Mouse (Mus musculus) forebrain, embryonic 15.5 days (tissue): ENCODE data around the gene Tmem28. TPM values are rescaled to one million over a fixed set of nuclear protein-coding genes. Genes with fewer than 3 reads are reported as not detected.

Experiments used
- ATAC-seq: fragments of 200-750 bp; cut with Nextera tagmentation; replicated peaks from 2 replicates; pipeline ENCODE4 v1.8.0; 2017; ENCODE audit warnings: mild to moderate bottlenecking, moderate TSS enrichment, moderate library complexity
- H3K27ac ChIP-seq: fragments of 300-500 bp; sonication (generic); replicated peaks from 2 replicates; pipeline ENCODE4 v1.5.1; 2015; ENCODE audit warnings: mild to moderate bottlenecking, inconsistent platforms
- H3K27me3 ChIP-seq: fragments of 300-500 bp; sonication (generic); 2 replicates; pipeline ENCODE4 v1.6.1; 2015; ENCODE audit warnings: inconsistent platforms
- H3K36me3 ChIP-seq: fragments of 300-500 bp; sonication (generic); 2 replicates; pipeline ENCODE4 v1.6.1; 2015; ENCODE audit warnings: mild to moderate bottlenecking, inconsistent platforms
- H3K4me1 ChIP-seq: fragments of 300-500 bp; sonication (generic); 2 replicates; pipeline ENCODE4 v1.6.1; 2015; ENCODE audit warnings: inconsistent platforms
- H3K4me2 ChIP-seq: fragments of 300-500 bp; sonication (generic); replicated peaks from 2 replicates; pipeline ENCODE4 v1.6.1; 2015; ENCODE audit warnings: mild to moderate bottlenecking, inconsistent platforms
- H3K4me3 ChIP-seq: fragments of 300-500 bp; sonication (generic); 2 replicates; pipeline ENCODE4 v1.5.1; 2015; ENCODE audit warnings: mild to moderate bottlenecking, inconsistent platforms
- H3K9ac ChIP-seq: fragments of 300-500 bp; sonication (generic); replicated peaks from 2 replicates; pipeline ENCODE4 v1.6.1; 2015; ENCODE audit warnings: mild to moderate bottlenecking, inconsistent platforms
- H3K9me3 ChIP-seq: fragments of 300-500 bp; sonication (generic); 2 replicates; pipeline ENCODE4 v1.6.1; 2016; ENCODE audit warnings: inconsistent platforms
- WGBS: fragments of 180-500 bp; shearing (Covaris S2); methylation state at CpG from one replicate; pipeline ENCODE4 v1.1.7; 2015; ENCODE audit warnings: mixed read lengths; 5-methylcytosine and 5-hydroxymethylcytosine counted together
- polyA plus RNA-seq: library from polyadenylated mRNA; unstranded; fragments of >200 nt; fragmentation: Nextera tagmentation; extraction: Ambion mirVana; gene quantifications from 2 replicates; pipeline ENCODE4 v1.2.1, GENCODE M21; 2015

Gene Tmem28
- polyA plus RNA-seq, 1 experiment from 2014 or later = 1.4 TPM

DNA sequence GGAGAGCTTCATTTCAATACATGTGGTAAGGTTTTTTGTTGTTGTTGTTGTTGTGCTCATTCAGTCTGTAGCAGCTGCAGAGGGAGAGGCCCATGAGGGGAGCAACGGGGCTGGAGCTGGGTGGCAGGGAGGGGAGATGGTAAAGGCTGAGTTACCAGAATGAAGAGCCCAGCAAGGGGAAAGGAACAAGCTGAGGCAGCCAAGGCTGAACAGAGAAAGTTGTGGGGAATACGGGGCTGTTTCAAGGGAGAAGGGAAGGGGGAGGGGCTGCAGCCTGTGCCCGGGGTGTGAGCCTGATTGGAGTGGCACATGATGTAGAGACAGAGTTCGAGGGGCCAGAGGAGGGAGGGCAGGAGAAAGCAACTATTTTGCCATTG is 53.1 kb downstream of the Tmem28 start:
- no peak overlapping the region for H3K4me2 ChIP-seq
- 30% methylated on average over 4 of the region's 4 CpGs for WGBS
- no peak overlapping the region for H3K9ac ChIP-seq
- peak; percentile 61; the same call in 1 of the 2 replicates for ATAC-seq
- H3K36me3 ChIP-seq = no peaks in the 10 kb centered on the region
- H3K27me3 ChIP-seq = no peaks in the 10 kb centered on the region
- 0 out of 2 replicates have a peak overlapping the region, but pooled peaks have one; percentile 31 for H3K27ac ChIP-seq
- H3K4me3 ChIP-seq = no peak overlapping the region
- no peaks in the 10 kb centered on the region for H3K4me1 ChIP-seq
- no peaks in the 10 kb centered on the region for H3K9me3 ChIP-seq

DNA sequence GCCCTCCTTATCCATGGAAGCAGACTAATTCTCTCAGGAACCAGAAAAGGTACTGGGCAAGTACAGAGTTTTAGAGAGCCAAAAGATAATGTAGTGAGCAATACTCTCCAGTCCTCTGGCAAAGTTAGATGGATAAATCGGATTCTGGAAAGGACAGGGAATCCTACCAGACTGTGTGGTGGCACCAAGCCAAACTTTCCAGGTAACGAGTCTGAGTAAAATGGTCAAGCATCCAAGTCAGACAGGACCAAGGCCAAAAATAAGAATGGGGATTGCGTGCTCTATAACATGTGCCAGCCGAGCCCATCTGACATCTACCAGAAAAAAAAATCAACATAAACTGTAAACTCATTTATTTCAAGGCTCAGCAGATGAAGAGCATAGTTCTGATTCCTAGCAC is 56.0 kb downstream of the Tmem28 start:
- Histone ChIP-seq H3K27me3 (no peaks in the 10 kb centered on the region), H3K36me3 (no peaks in the 10 kb centered on the region), H3K4me1 (no peaks in the 10 kb centered on the region), H3K9ac (no peak overlapping the region), H3K4me2 (no peak overlapping the region), H3K27ac (no peak overlapping the region), H3K4me3 (no peak overlapping the region), H3K9me3 (no peaks in the 10 kb centered on the region)
- WGBS = 50% methylated on average over 4 of the region's 4 CpGs
- no peak for ATAC-seq

DNA sequence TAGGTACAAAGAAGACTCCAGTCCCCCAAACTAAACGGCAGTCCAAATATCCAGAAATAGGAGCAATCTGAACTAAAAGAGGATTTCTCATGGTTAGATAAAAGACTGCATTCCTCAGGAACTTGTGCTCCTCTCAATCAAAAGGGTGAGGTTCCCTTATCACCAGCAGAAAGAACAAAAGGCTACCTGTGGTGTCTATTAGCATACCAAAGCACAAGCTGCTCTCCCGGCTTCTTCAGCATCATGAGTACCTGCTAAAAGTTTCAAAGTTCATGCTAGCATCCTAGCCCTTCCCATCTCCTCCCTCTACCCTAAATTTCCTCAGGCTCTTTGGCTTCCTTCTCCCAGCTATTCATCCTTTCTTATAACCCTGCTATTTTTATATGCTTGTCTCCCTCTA is 62.6 kb downstream of the Tmem28 start:
- Histone ChIP-seq H3K9ac (no peak overlapping the region), H3K4me2 (no peak overlapping the region), H3K9me3 (no peaks in the 10 kb centered on the region), H3K4me1 (no peaks in the 10 kb centered on the region), H3K36me3 (no peaks in the 10 kb centered on the region), H3K4me3 (no peak overlapping the region), H3K27ac (no peak overlapping the region), H3K27me3 (no peaks in the 10 kb centered on the region)
- no peak for ATAC-seq
- WGBS = 39% methylated on average over 2 of the region's 2 CpGs

Other genes with a start within 250 kb of the Tmem28 start
- gene Eda, start 154.6 kb downstream of the Tmem28 start, polyA plus RNA-seq = 1.5 and 2.1 TPM in 2 replicates